Mouse (Mus musculus) neutrophil, adult 65 days (primary cell): ENCODE data around the gene Sorcs3. TPM values are rescaled to one million over a fixed set of nuclear protein-coding genes. Genes with fewer than 3 reads are reported as not detected.

Experiments used
- total RNA-seq: library from RNA; stranded (reverse); gene quantifications from 2 replicates; pipeline ENCODE4 v1.2.4, GENCODE M21; 2023

The Sorcs3 gene
- not detected in 2 replicates for total RNA-seq

GRCm38 (mm10) chr19:48205929-48206814 is at the start of gene Sorcs3:
Gene Sorcs3 (plus strand): TSS chr19:48206025.

